Mouse (Mus musculus): ENCODE data around the gene Adarb1.

Adarb1 gene

GRCm38 (mm10) chr10:77258704-77259621 is 159.1 kb downstream of the Adarb1 start, which contains the start of gene Pofut2:
Gene Pofut2, plus strand, starts transcription at chr10:77259218.
- peak; percentile 93 to 96 for DNase-seq

GRCm38 (mm10) chr10:77258041-77258590 is 160.0 kb downstream of the Adarb1 start:
- no peak for DNase-seq

- no peak for DNase-seq
Observed at GRCm38 (mm10) chr10:77255676-77256075, 162.4 kb downstream of the Adarb1 start.

GRCm38 (mm10) chr10:77255231-77255630 is 162.8 kb downstream of the Adarb1 start:
- DNase-seq: no peak

- peak; percentile 50 to 63 for DNase-seq
Observed at GRCm38 (mm10) chr10:77252790-77253189, 165.3 kb downstream of the Adarb1 start.

- no peak for DNase-seq
Observed at GRCm38 (mm10) chr10:77251784-77252539, 166.1 kb downstream of the Adarb1 start.

GRCm38 (mm10) chr10:77251223-77251783 is 166.8 kb downstream of the Adarb1 start:
- no peak for DNase-seq

GRCm38 (mm10) chr10:77247707-77248106 is 170.4 kb downstream of the Adarb1 start:
- DNase-seq: no peak

- no peak for DNase-seq
Observed at GRCm38 (mm10) chr10:77247048-77247447, 171.0 kb downstream of the Adarb1 start.

GRCm38 (mm10) chr10:77244777-77245176 is 173.3 kb downstream of the Adarb1 start:
- no peak for DNase-seq

GRCm38 (mm10) chr10:77243572-77244161 is 174.4 kb downstream of the Adarb1 start:
- no peak for DNase-seq

GRCm38 (mm10) chr10:77242871-77243270 is 175.2 kb downstream of the Adarb1 start:
- DNase-seq: no peak

- no peak for DNase-seq
Observed at GRCm38 (mm10) chr10:77242396-77242795, 175.7 kb downstream of the Adarb1 start.

- DNase-seq: no peak
Observed at GRCm38 (mm10) chr10:77240764-77241163, 177.3 kb downstream of the Adarb1 start.
